ENCODE assay signal across 10 mouse cellular contexts in the genomic region with DNA sequence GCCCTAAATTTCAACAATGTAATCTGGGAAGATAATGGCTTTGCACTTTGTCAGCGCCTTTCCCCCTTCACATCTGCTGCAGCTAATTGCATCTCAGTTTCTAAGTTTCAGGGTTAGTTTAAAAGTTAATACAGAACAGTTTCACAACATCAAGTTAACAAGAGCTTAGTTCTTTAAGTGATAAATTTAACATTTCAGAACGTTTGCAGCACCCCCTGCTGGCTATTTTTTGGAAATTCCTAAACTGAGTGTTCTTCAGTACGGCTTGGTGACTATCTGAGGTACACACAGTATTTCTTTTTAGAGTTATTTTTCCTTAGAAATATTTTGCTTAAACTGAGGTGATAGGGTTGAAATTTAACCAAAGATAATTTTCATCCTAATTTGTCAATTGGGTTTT.
DNase-seq lines count a peak whose midpoint lies in the region; ATAC-seq and TF ChIP-seq lines count a peak whose summit lies in the region.
"Had no signal": no experiment of that assay in that cellular context is flagged by ENCODE, and none has a peak within 500 bp of the region (broad histone marks: within the 10 kb centered on the region; RNA-seq: fewer than 3 reads in every experiment).

No protein-coding gene starts in this region.

- 30% methylated on average over 3 of the region's 3 CpGs for WGBS in kidney, adult 2 months
- whole genome bisulfite sequencing in kidney, embryonic 14.5 days, result 36% methylated on average over 3 of the region's 3 CpGs

- no peak for TF ChIP-seq POLR2A in kidney, adult 2 months (IDR thresholded peaks at IDR 0.05; ENCODE audit: low read depth, low read length)

- H3K36me3 ChIP-seq in kidney, adult 2 months (ENCODE audit: control insufficient read depth, insufficient read depth, low read length), result 0 out of 2 replicates have a peak, but pooled peaks cover 2% of the 10 kb centered on the region
- H3K36me3 ChIP-seq in kidney, embryonic 14.5 days (ENCODE audit: control insufficient read depth, insufficient read depth, low read length), result no peaks in the 10 kb centered on the region
- H3K36me3 ChIP-seq: liver, embryonic 15.5 days had no signal

- no peak for TF ChIP-seq CTCF in kidney, adult 2 months (conservative IDR thresholded peaks at IDR 0.05; ENCODE audit: insufficient read depth, insufficient read length, low read depth, low read length)

- no peak overlapping the region for H3K9ac ChIP-seq in kidney, embryonic 14.5 days (ENCODE audit: low read depth, low read length)
- H3K9ac ChIP-seq: liver, embryonic 15.5 days had no signal

- no peak for ATAC-seq in kidney, embryonic 14.5 days (ENCODE audit: low FRiP score, low TSS enrichment)

- peak; percentile 53 for DNase-seq in kidney, adult 2 months
- DNase-seq in CD8-positive naive resting alpha-beta T cell, adult 2 months (ENCODE audit: low read depth in 2 of 2, low spot score in 2 of 2), result peak; percentile 18 to 21
- DNase-seq in T-cell, adult 2 months (ENCODE audit: low spot score), result peak; percentile 26
- DNase-seq in embryo, embryonic 11 days, result peak; percentile 71
- DNase-seq in layer of hippocampus, postnatal 14 days (ENCODE audit: low spot score in 2 of 2), result peak; percentile 44 to 66
- peak; percentile 69 to 81 for DNase-seq in right cerebral cortex, postnatal 10 days (ENCODE audit: low spot score in 2 of 2)
- no peak for DNase-seq in urinary bladder, adult 18-20 months (ENCODE audit: low spot score in 2 of 2)

- no peak overlapping the region for H3K4me2 ChIP-seq in kidney, embryonic 14.5 days (replicated peaks; ENCODE audit: low read depth, low read length)
- H3K4me2 ChIP-seq: liver, embryonic 15.5 days had no signal

- H3K27ac ChIP-seq in kidney, adult 2 months (ENCODE audit: insufficient read depth, low read depth, low read length), result no peak overlapping the region
- no peak overlapping the region for H3K27ac ChIP-seq in kidney, embryonic 14.5 days (ENCODE audit: low read depth, low read length)
- H3K27ac ChIP-seq: liver, embryonic 15.5 days had no signal

- H3K9me3 ChIP-seq in kidney, embryonic 14.5 days (ENCODE audit: control insufficient read depth, low read length), result no peaks in the 10 kb centered on the region
- H3K9me3 ChIP-seq: liver, embryonic 15.5 days had no signal

- no peaks in the 10 kb centered on the region for H3K27me3 ChIP-seq in kidney, adult 2 months (replicated peaks; ENCODE audit: control insufficient read depth, insufficient read depth, low read length)
- H3K27me3 ChIP-seq in kidney, embryonic 14.5 days (ENCODE audit: control insufficient read depth, insufficient read depth, low read length), result no peaks in the 10 kb centered on the region
- H3K27me3 ChIP-seq: liver, embryonic 15.5 days had no signal

- H3K4me1 ChIP-seq in kidney, adult 2 months (ENCODE audit: control insufficient read depth, insufficient read depth, low read length), result no peaks in the 10 kb centered on the region
- H3K4me1 ChIP-seq in kidney, embryonic 14.5 days (ENCODE audit: control insufficient read depth, insufficient read depth, low read length), result no peaks in the 10 kb centered on the region
- H3K4me1 ChIP-seq: liver, embryonic 15.5 days had no signal

- H3K4me3 ChIP-seq in kidney, adult 2 months (ENCODE audit: insufficient read depth, low read depth, low read length), result no peak overlapping the region
- no peak overlapping the region for H3K4me3 ChIP-seq in kidney, embryonic 14.5 days (ENCODE audit: low read length)
- H3K4me3 ChIP-seq: erythroblast, embryonic 14.5 days; liver, embryonic 15.5 days had no signal

Comparison
In these comparisons a context has a peak if more than half of its experiments do, and no peak if none do; other contexts are left out.
1. DNase-seq: peak in kidney, adult 2 months (single experiment), CD8-positive naive resting alpha-beta T cell, adult 2 months (2 of 2), T-cell, adult 2 months (single experiment), embryo, embryonic 11 days (single experiment), layer of hippocampus, postnatal 14 days (2 of 2) and right cerebral cortex, postnatal 10 days (2 of 2); none in urinary bladder, adult 18-20 months (0 of 2).